Mouse (Mus musculus) limb, embryonic 11.5 days (tissue): ENCODE measurements around the gene Dact3. TPM values are rescaled to one million over a fixed set of nuclear protein-coding genes. Genes with fewer than 3 reads are reported as not detected.
A peak's percentile ranks its signal among the peaks of the same experiment; 100 is the strongest.

Experiments
- ATAC-seq: fragments of 200-750 bp; cut with Nextera tagmentation; 2 replicates; pipeline ENCODE4 v1.8.0; 2017; ENCODE audit warnings: low read depth; ENCODE audit not compliant: insufficient number of reproducible peaks, low FRiP score, low TSS enrichment
- DNase-seq: peaks from one replicate; pipeline ENCODE4 v3.0.0-alpha.2; 2015; ENCODE audit warnings: low spot score
- H3K27ac ChIP-seq: fragments of 300-500 bp; sonication (generic); replicated peaks from 2 replicates; pipeline ENCODE4 v1.5.1; 2014; ENCODE audit warnings: low read depth, mild to moderate bottlenecking, low read length
- H3K27me3 ChIP-seq: fragments of 300-500 bp; sonication (generic); 2 replicates; pipeline ENCODE4 v1.6.1; 2014; ENCODE audit warnings: mild to moderate bottlenecking, low read length, mixed read lengths; ENCODE audit not compliant: control insufficient read depth, insufficient read depth
- H3K36me3 ChIP-seq: fragments of 300-500 bp; sonication (generic); 2 replicates; pipeline ENCODE4 v1.6.1; 2014; ENCODE audit warnings: mild to moderate bottlenecking, low read length, moderate library complexity, mixed read lengths; ENCODE audit not compliant: control insufficient read depth, insufficient read depth
- H3K4me1 ChIP-seq: fragments of 300-500 bp; sonication (generic); 2 replicates; pipeline ENCODE4 v1.6.1; 2014; ENCODE audit warnings: low read length, mixed read lengths; ENCODE audit not compliant: control insufficient read depth, insufficient read depth
- H3K4me2 ChIP-seq: fragments of 300-500 bp; sonication (generic); 2 replicates; pipeline ENCODE4 v1.6.1; 2014; ENCODE audit warnings: low read depth, mild to moderate bottlenecking, moderate library complexity; ENCODE audit not compliant: severe bottlenecking
- H3K4me3 ChIP-seq: fragments of 300-500 bp; sonication (generic); 2 replicates; pipeline ENCODE4 v1.5.1; 2014; ENCODE audit warnings: low read depth, low read length
- H3K9ac ChIP-seq: fragments of 300-500 bp; sonication (generic); 2 replicates; pipeline ENCODE4 v1.6.1; 2014; ENCODE audit warnings: mild to moderate bottlenecking, low read length
- H3K9me3 ChIP-seq: fragments of 300-500 bp; sonication (generic); 2 replicates; pipeline ENCODE4 v1.6.1; 2016; ENCODE audit warnings: low read length; ENCODE audit not compliant: control insufficient read depth
- WGBS: fragments of 180-500 bp; shearing (Covaris S2); extraction: QIAGEN DNeasy Blood & Tissue Kit; methylation state at CpG from one replicate; pipeline ENCODE4 v1.1.7; 2014; 5-methylcytosine and 5-hydroxymethylcytosine counted together
- polyA plus RNA-seq: library from polyadenylated mRNA; unstranded; fragments of >200 nt; fragmentation: Nextera tagmentation; extraction: Ambion mirVana; gene quantifications from 2 replicates; pipeline ENCODE4 v1.2.1, GENCODE M21; 2014

Dact3 gene
- polyA plus RNA-seq, 1 experiment from 2014 or later: 14.6 TPM

GRCm38 (mm10) chr7:16916342-16917265 is 41.5 kb downstream of the Dact3 start:
- 86% methylated on average over 29 of the region's 30 CpGs for WGBS
- H3K27ac ChIP-seq: no peak overlapping the region
- peaks cover 26% of the 10 kb centered on the region for H3K36me3 ChIP-seq
- H3K9me3 ChIP-seq: no peaks in the 10 kb centered on the region
- H3K9ac ChIP-seq: peak overlapping the region; percentile 12; the same call in 1 of the 2 replicates
- H3K27me3 ChIP-seq: no peaks in the 10 kb centered on the region
- no peak for DNase-seq
- H3K4me1 ChIP-seq: peaks cover 19% of the 10 kb centered on the region
- H3K4me3 ChIP-seq: no peak overlapping the region
- H3K4me2 ChIP-seq: no peak overlapping the region
- ATAC-seq: no peak

- ATAC-seq (no peak), DNase-seq (no peak)
- no peaks in the 10 kb centered on the region for H3K27me3 ChIP-seq
- peaks cover 26% of the 10 kb centered on the region for H3K36me3 ChIP-seq
- WGBS: 69% methylated on average over 11 of the region's 11 CpGs
- H3K27ac ChIP-seq: no peak overlapping the region
- H3K4me3 ChIP-seq: no peak overlapping the region
- no peak overlapping the region for H3K4me2 ChIP-seq
- no peaks in the 10 kb centered on the region for H3K9me3 ChIP-seq
- H3K4me1 ChIP-seq: peaks cover 27% of the 10 kb centered on the region
- no peak overlapping the region for H3K9ac ChIP-seq
Observed at GRCm38 (mm10) chr7:16917447-16917846, 42.3 kb downstream of the Dact3 start.

- H3K4me3 ChIP-seq: no peak overlapping the region
- H3K9ac ChIP-seq: no peak overlapping the region
- peaks cover 26% of the 10 kb centered on the region for H3K36me3 ChIP-seq
- no peak overlapping the region for H3K4me2 ChIP-seq
- H3K4me1 ChIP-seq: peaks cover 31% of the 10 kb centered on the region
- DNase-seq: no peak
- H3K27ac ChIP-seq: no peak overlapping the region
- ATAC-seq: no peak
- H3K27me3 ChIP-seq: no peaks in the 10 kb centered on the region
- WGBS: 88% methylated on average over 9 of the region's 9 CpGs
- H3K9me3 ChIP-seq: no peaks in the 10 kb centered on the region
Observed at GRCm38 (mm10) chr7:16918014-16918413, 42.9 kb downstream of the Dact3 start.

- no peaks in the 10 kb centered on the region for H3K27me3 ChIP-seq
- ATAC-seq: no peak
- H3K4me3 ChIP-seq: no peak overlapping the region
- H3K4me2 ChIP-seq: no peak overlapping the region
- peaks cover 26% of the 10 kb centered on the region for H3K36me3 ChIP-seq
- DNase-seq: no peak
- no peaks in the 10 kb centered on the region for H3K9me3 ChIP-seq
- H3K27ac ChIP-seq: no peak overlapping the region
- peaks cover 31% of the 10 kb centered on the region for H3K4me1 ChIP-seq
- WGBS: 82% methylated on average over 3 of the region's 3 CpGs
- no peak overlapping the region for H3K9ac ChIP-seq
Observed at GRCm38 (mm10) chr7:16918670-16919069, 43.6 kb downstream of the Dact3 start.

GRCm38 (mm10) chr7:16919395-16920149 is 44.5 kb downstream of the Dact3 start:
- H3K4me3 ChIP-seq: no peak overlapping the region
- WGBS: 88% methylated on average over 13 of the region's 13 CpGs

GRCm38 (mm10) chr7:16920150-16920579 is 45.0 kb downstream of the Dact3 start:
- H3K4me2 ChIP-seq: no peak overlapping the region
- H3K9ac ChIP-seq: no peak overlapping the region
- peaks cover 26% of the 10 kb centered on the region for H3K36me3 ChIP-seq
- H3K27ac ChIP-seq: no peak overlapping the region
- no peak overlapping the region for H3K4me3 ChIP-seq
- no peaks in the 10 kb centered on the region for H3K9me3 ChIP-seq
- no peaks in the 10 kb centered on the region for H3K27me3 ChIP-seq
- DNase-seq (no peak), ATAC-seq (no peak)
- H3K4me1 ChIP-seq: peaks cover 31% of the 10 kb centered on the region
- WGBS: 80% methylated on average over 7 of the region's 7 CpGs

More at GRCm38 (mm10) chr7:16919395-16920149, 44.5 kb downstream of the Dact3 start:
- no peak for ATAC-seq
- Histone ChIP-seq H3K27ac (no peak overlapping the region), H3K4me2 (no peak overlapping the region), H3K4me1 (peaks cover 31% of the 10 kb centered on the region), H3K9ac (no peak overlapping the region; the same call in 1 of the 2 replicates), H3K27me3 (no peaks in the 10 kb centered on the region), H3K36me3 (peaks cover 26% of the 10 kb centered on the region), H3K9me3 (no peaks in the 10 kb centered on the region)
- no peak for DNase-seq

GRCm38 (mm10) chr7:16920818-16921791 is 46.0 kb downstream of the Dact3 start:
- H3K4me2 ChIP-seq: peak overlapping the region; percentile 89
- peak overlapping the region; percentile 65; the same call in 1 of the 2 replicates for H3K27ac ChIP-seq
- DNase-seq (peak; percentile 64), ATAC-seq (no peak)
- 40% methylated on average over 21 of the region's 21 CpGs for WGBS
- peaks cover 31% of the 10 kb centered on the region for H3K4me1 ChIP-seq
- H3K9ac ChIP-seq: peak overlapping the region; percentile 43
- no peaks in the 10 kb centered on the region for H3K9me3 ChIP-seq
- H3K27me3 ChIP-seq: no peaks in the 10 kb centered on the region
- peaks cover 20% of the 10 kb centered on the region for H3K36me3 ChIP-seq
- peak overlapping the region; percentile 94 for H3K4me3 ChIP-seq
